In genomic region chrX:8921813-8922607, GRCm38 (mm10) we compare ENCODE assay signal across 11 mouse cellular contexts. TPM values are rescaled to one million over a fixed set of nuclear protein-coding genes. Genes with fewer than 3 reads are reported as not detected.
DNase-seq lines count a peak whose midpoint lies in the region; TF ChIP-seq lines count a peak whose summit lies in the region.
"Had no signal": no experiment of that assay in that cellular context is flagged by ENCODE, and none has a peak within 500 bp of the region (broad histone marks: within the 10 kb centered on the region; RNA-seq: fewer than 3 reads in every experiment).

No protein-coding gene starts in this region.

- no peaks in the 10 kb centered on the region for H3K4me1 ChIP-seq in kidney, adult 2 months (ENCODE audit: control insufficient read depth, insufficient read depth, low read length)

- WGBS in kidney, adult 2 months, result 44% methylated on average over 9 of the region's 9 CpGs

- no peak overlapping the region for H3K4me3 ChIP-seq in kidney, adult 2 months (ENCODE audit: insufficient read depth, low read depth, low read length)

- TF ChIP-seq POLR2A in kidney, adult 2 months (IDR thresholded peaks at IDR 0.05; ENCODE audit: low read depth, low read length), result no peak

- TF ChIP-seq CTCF in kidney, adult 2 months (conservative IDR thresholded peaks at IDR 0.05; ENCODE audit: insufficient read depth, insufficient read length, low read depth, low read length), result peak; percentile 37; the same call in 1 of the 2 replicates

- H3K27ac ChIP-seq in kidney, adult 2 months (ENCODE audit: insufficient read depth, low read depth, low read length), result no peak overlapping the region

- no peaks in the 10 kb centered on the region for H3K27me3 ChIP-seq in kidney, adult 2 months (replicated peaks; ENCODE audit: control insufficient read depth, insufficient read depth, low read length)

- DNase-seq in adrenal gland, postnatal 10 days, result peak; percentile 31
- no peak for DNase-seq in adrenal gland, adult 8-10 months
- no peak for DNase-seq in kidney, adult 2 months
- DNase-seq in kidney, adult 8-10 months, result no peak
- DNase-seq in thymus, postnatal 4 days, result peak; percentile 5
- DNase-seq in thymus, postnatal 0 days (ENCODE audit: low spot score), result no peak
- peak; percentile 70 for DNase-seq in testis, postnatal 10 days (ENCODE audit: low spot score)
- DNase-seq in adipocyte (ENCODE audit: low spot score), result no peak

- H3K36me3 ChIP-seq in kidney, adult 2 months (ENCODE audit: control insufficient read depth, insufficient read depth, low read length), result no peaks in the 10 kb centered on the region

RNA-seq across cellular contexts. Expression of gene B630019K06Rik, which starts 29.8 kb away (rescaled TPM):
- total RNA-seq in adrenal gland, postnatal 10 days (2021), result 1 to 10 TPM; 7.7 to 7.8 TPM
- 10 to 100 TPM; 11.7 to 13.7 (median 13.1) TPM for total RNA-seq in adrenal gland, adult 8-10 months (2022)
- polyA plus RNA-seq in kidney, adult 2 months (2012; rRNA removed), result 0.97 and 1.1 TPM in 2 replicates
- polyA plus RNA-seq in thymus, postnatal 0 days (2015; fragmentation: Nextera tagmentation; extraction: Ambion mirVana), result 0.67 and 0.78 TPM in 2 replicates

RNA-seq across cellular contexts. Expression of gene Fthl17b, which starts 40.8 kb away (rescaled TPM):
- not detected for total RNA-seq in adrenal gland, postnatal 10 days (2021)
- not detected for total RNA-seq in adrenal gland, adult 8-10 months (2022)
- not detected in 2 replicates for polyA plus RNA-seq in kidney, adult 2 months (2012; rRNA removed)
- polyA plus RNA-seq in thymus, postnatal 0 days (2015; fragmentation: Nextera tagmentation; extraction: Ambion mirVana), result not detected in 2 replicates
- total RNA-seq: layer of hippocampus, postnatal 25 days had no signal
- polyA plus RNA-seq: C2C12; heart, embryonic 14.5 days had no signal

RNA-seq across cellular contexts. Expression of gene Gm5751, which starts 48.0 kb away (rescaled TPM):
- total RNA-seq in adrenal gland, postnatal 10 days (2021), result not detected
- total RNA-seq in adrenal gland, adult 8-10 months (2022), result not detected
- polyA plus RNA-seq in kidney, adult 2 months (2012; rRNA removed), result not detected in 2 replicates
- not detected in 2 replicates for polyA plus RNA-seq in thymus, postnatal 0 days (2015; fragmentation: Nextera tagmentation; extraction: Ambion mirVana)
- total RNA-seq: layer of hippocampus, postnatal 25 days had no signal
- polyA plus RNA-seq: C2C12; heart, embryonic 14.5 days had no signal

RNA-seq across cellular contexts. Expression of gene Fthl17c, which starts 54.3 kb away (rescaled TPM):
- not detected for total RNA-seq in adrenal gland, postnatal 10 days (2021)
- not detected for total RNA-seq in adrenal gland, adult 8-10 months (2022)
- polyA plus RNA-seq in kidney, adult 2 months (2012; rRNA removed), result not detected in 2 replicates
- polyA plus RNA-seq in thymus, postnatal 0 days (2015; fragmentation: Nextera tagmentation; extraction: Ambion mirVana), result not detected in 2 replicates
- total RNA-seq: layer of hippocampus, postnatal 25 days had no signal
- polyA plus RNA-seq: C2C12; heart, embryonic 14.5 days had no signal

Comparison
In these comparisons a context has a peak if more than half of its experiments do, and no peak if none do; other contexts are left out.
1. DNase-seq: peak in adrenal gland, postnatal 10 days (single experiment), thymus, postnatal 4 days (single experiment) and testis, postnatal 10 days (single experiment); none in adrenal gland, adult 8-10 months (single experiment), kidney, adult 2 months (single experiment), kidney, adult 8-10 months (0 of 2), thymus, postnatal 0 days (single experiment) and adipocyte (single experiment).